Mouse (Mus musculus): ENCODE data around the gene Pten. TPM values are rescaled to one million over a fixed set of nuclear protein-coding genes. Genes with fewer than 3 reads are reported as not detected.
"Not testable (repeated sequence)": the region's sequence is repeated elsewhere in the genome, so short reads cannot be mapped to it uniquely, and the experiment has no call there.

Gene Pten
- polyA plus RNA-seq, 1 experiment from 2014 or later = 10.9 TPM

DNA sequence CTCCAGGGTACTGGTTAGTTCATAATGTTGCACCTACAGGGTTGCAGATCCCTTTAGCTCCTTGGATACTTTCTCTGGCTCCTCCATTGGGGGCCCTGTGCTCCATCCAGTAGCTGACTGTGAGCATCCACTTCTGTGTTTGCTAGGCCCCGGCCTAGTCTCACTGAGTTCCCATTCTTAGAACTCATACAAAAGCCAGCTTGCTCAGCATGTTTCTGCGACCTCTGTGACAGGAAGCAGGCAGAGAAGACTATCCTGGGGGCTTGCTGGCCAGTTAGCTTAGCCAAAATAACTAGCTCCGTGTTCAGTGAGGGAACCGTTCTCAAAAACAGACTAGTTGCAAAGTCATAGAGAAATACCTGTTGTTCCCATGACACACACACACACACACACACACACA lies 30.1 kb downstream of the Pten start:
- H3K9me3 ChIP-seq (replicated peaks); ATAC-seq; H3K4me2 ChIP-seq; H3K36me3 ChIP-seq (ENCODE audit: poor library complexity, severe bottlenecking); H3K27me3 ChIP-seq; H3K27ac ChIP-seq; H3K4me3 ChIP-seq; H3K9ac ChIP-seq: not testable (repeated sequence)
- 44% methylated on average over 4 of the region's 4 CpGs for WGBS
- H3K4me1 ChIP-seq = peaks cover 26% of the 10 kb centered on the region

DNA sequence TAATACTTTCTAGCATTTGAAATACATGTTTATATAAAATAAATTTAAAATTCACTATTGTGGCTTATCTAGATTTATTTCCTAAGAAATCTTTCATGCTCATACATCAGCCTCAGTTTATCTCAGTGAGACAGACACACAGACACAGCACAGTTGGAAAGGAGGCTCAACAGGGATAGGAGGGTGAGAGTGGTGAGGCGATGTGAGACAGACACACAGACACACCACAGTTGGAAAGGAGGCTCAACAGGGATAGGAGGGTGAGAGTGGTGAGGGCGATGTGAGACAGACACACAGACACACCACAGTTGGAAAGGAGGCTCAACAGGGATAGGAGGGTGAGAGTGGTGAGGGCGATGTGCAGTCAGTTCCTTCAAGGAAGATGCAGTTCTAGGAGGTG lies 30.7 kb downstream of the Pten start:
- H3K9ac ChIP-seq; H3K27me3 ChIP-seq; H3K9me3 ChIP-seq (replicated peaks); H3K4me2 ChIP-seq; ATAC-seq; H3K27ac ChIP-seq; H3K36me3 ChIP-seq (ENCODE audit: poor library complexity, severe bottlenecking); H3K4me3 ChIP-seq: not testable (repeated sequence)
- H3K4me1 ChIP-seq = peaks cover 30% of the 10 kb centered on the region
- 88% methylated on average over 3 of the region's 3 CpGs for WGBS

DNA sequence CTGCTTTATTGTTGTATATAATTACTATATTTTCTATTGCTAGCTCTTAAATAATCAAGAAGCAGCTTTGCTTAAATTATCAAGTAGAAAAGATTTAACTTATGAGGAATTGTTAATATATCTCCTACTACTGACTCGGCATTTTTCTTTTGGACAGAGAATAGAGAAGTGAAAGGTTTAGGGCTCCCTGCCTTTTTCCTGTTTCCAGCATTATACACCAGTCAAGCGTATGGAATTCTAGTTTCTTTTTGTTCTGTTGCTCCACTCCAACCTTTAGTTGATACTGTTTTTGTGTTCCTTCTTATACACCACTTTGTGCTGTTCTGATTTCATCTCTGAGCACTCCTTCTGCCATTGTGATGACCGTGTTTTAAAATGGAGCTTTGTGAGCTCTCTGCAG lies 32.2 kb downstream of the Pten start:
- peaks cover 35% of the 10 kb centered on the region for H3K4me1 ChIP-seq
- H3K9ac ChIP-seq = no peak overlapping the region
- no peaks in the 10 kb centered on the region for H3K36me3 ChIP-seq (ENCODE audit: poor library complexity, severe bottlenecking)
- H3K4me3 ChIP-seq = no peak overlapping the region
- no peak overlapping the region for H3K27ac ChIP-seq
- H3K9me3 ChIP-seq (replicated peaks) = no peaks in the 10 kb centered on the region
- no peak for ATAC-seq
- WGBS = 6% methylated on average over 3 of the region's 3 CpGs
- no peak overlapping the region for H3K4me2 ChIP-seq
- no peaks in the 10 kb centered on the region for H3K27me3 ChIP-seq

DNA sequence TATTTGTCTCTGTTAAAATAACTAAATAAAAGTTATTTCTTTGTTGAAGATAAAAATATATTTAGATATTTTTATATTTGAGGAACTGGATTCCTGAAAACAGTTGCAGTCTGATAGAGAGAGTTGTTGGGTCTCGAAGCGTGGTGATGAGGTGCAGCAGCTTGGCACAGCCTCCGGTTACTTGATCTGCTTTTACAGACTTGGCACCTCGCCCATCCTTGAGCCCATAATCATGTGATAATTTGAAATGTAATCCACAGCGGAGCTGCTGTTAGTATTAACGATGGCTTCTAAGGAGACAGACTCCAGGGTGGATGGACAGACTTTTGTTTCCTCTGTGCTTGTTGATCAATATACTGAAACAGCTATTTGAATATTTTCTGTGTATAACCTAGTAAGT lies 35.3 kb downstream of the Pten start:
- 10% methylated on average over 6 of the region's 6 CpGs for WGBS
- peaks cover 35% of the 10 kb centered on the region for H3K4me1 ChIP-seq

DNA sequence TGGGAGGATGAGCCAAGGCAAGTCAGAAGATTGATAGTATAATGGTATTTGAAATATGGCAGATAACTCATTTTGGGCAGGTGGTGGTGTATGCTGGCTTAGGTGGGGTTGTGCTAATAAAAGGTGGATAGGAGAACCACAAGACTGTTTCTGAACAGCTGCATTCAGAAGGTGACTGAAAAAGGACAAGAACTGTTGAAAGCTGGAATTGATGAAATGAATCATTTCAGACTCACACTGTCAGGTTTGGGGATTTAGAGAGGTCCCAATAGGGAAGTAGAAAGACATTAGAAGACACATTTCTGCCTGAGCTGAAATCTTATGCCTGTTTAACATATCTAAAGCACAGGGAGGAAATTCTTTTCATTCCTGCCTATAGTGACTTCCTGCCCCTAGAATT lies 36.6 kb downstream of the Pten start:
- no peak overlapping the region for H3K4me2 ChIP-seq
- H3K9me3 ChIP-seq (replicated peaks) = no peaks in the 10 kb centered on the region
- ATAC-seq = no peak
- H3K9ac ChIP-seq = no peak overlapping the region
- H3K4me3 ChIP-seq = no peak overlapping the region
- no peaks in the 10 kb centered on the region for H3K27me3 ChIP-seq
- H3K4me1 ChIP-seq = peaks cover 29% of the 10 kb centered on the region
- H3K27ac ChIP-seq = no peak overlapping the region
- no peaks in the 10 kb centered on the region for H3K36me3 ChIP-seq (ENCODE audit: poor library complexity, severe bottlenecking)

More for the DNA sequence above, 35.3 kb downstream of the Pten start:
- H3K27ac ChIP-seq = no peak overlapping the region
- no peak overlapping the region for H3K4me3 ChIP-seq
- H3K27me3 ChIP-seq = no peaks in the 10 kb centered on the region
- H3K9me3 ChIP-seq (replicated peaks) = no peaks in the 10 kb centered on the region
- no peak overlapping the region for H3K9ac ChIP-seq
- H3K36me3 ChIP-seq (ENCODE audit: poor library complexity, severe bottlenecking) = no peaks in the 10 kb centered on the region
- peak; percentile 88 for ATAC-seq
- H3K4me2 ChIP-seq = no peak overlapping the region

DNA sequence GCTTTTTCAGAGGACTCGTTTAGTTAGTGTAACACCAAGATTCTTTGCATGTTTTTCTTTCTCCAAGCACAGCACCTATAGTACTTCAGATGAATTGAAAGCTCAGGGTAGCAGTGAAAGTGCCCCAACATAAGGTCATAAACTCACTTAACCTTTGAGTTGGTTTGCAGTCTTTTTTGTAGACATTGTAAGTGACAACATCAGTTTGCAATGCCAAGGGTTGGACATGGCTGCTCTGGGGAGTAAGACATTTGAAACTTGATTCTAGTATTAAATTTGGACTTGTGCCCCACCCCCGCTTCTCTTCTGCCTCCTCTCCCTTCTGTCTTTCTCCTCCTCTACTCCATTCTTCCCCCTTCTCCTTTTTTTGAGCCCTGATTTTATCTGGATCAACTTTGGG lies 43.3 kb downstream of the Pten start:
- 68% methylated on average over 2 of the region's 2 CpGs for WGBS
- no peak for ATAC-seq
- H3K9ac ChIP-seq = no peak overlapping the region

DNA sequence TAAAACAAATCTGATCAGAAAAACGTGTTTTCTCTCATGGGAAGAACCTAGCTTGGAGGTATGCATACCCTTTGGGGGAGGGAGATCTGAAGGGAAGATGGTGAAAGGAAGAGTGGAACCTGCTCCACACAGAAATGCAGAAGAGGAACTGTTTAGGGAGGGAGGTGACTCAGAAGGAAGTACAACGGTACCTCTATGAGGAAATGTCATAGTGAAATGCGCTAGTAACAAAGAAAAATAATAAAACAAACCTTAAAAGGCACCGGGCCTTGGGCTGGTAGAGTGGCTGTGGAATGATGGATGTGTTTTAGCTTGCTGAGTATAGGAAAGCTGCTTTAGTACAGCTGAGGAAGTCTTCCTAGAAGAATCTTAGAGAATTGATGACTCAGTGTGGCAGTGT lies 47.4 kb downstream of the Pten start:
- no peak for ATAC-seq
- H3K9me3 ChIP-seq (replicated peaks) = no peaks in the 10 kb centered on the region
- H3K27me3 ChIP-seq = no peaks in the 10 kb centered on the region
- no peak overlapping the region for H3K27ac ChIP-seq
- no peak overlapping the region for H3K4me3 ChIP-seq
- peaks cover 14% of the 10 kb centered on the region for H3K36me3 ChIP-seq (ENCODE audit: poor library complexity, severe bottlenecking)
- no peak overlapping the region for H3K9ac ChIP-seq
- H3K4me1 ChIP-seq = no peaks in the 10 kb centered on the region
- WGBS = 86% methylated on average over 4 of the region's 4 CpGs
- H3K4me2 ChIP-seq = no peak overlapping the region

More for the DNA sequence above, 43.3 kb downstream of the Pten start:
- Histone ChIP-seq H3K36me3 (ENCODE audit: poor library complexity, severe bottlenecking) (peaks cover 14% of the 10 kb centered on the region), H3K4me1 (no peaks in the 10 kb centered on the region), H3K4me2 (no peak overlapping the region), H3K27me3 (no peaks in the 10 kb centered on the region), H3K27ac (no peak overlapping the region), H3K4me3 (no peak overlapping the region), H3K9me3 (replicated peaks) (no peaks in the 10 kb centered on the region)

DNA sequence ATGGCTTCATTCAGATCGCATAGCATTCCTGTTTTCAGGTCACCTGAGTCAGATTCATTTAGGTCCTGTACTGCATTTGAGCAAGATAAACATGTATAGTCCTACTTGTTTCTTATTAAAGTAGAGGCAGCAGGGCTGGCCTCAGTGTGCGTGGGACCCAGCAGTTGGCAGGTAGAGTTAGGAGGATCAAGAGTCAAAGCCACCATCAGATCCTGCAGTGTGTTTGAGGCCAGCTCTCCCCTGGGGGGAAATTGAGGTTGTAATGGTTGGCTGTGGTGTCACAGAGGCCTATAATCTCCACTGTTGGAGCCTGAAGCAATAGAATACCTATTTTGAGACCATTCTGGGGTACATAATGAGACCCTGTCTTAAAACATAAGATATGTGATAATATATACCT lies 50.3 kb downstream of the Pten start:
- Histone ChIP-seq H3K9ac (no peak overlapping the region), H3K27me3 (no peaks in the 10 kb centered on the region), H3K4me1 (no peaks in the 10 kb centered on the region), H3K27ac (no peak overlapping the region), H3K4me3 (no peak overlapping the region), H3K9me3 (replicated peaks) (no peaks in the 10 kb centered on the region), H3K36me3 (ENCODE audit: poor library complexity, severe bottlenecking) (no peaks in the 10 kb centered on the region), H3K4me2 (no peak overlapping the region)
- no peak for ATAC-seq
- 93% methylated on average over 2 of the region's 2 CpGs for WGBS

DNA sequence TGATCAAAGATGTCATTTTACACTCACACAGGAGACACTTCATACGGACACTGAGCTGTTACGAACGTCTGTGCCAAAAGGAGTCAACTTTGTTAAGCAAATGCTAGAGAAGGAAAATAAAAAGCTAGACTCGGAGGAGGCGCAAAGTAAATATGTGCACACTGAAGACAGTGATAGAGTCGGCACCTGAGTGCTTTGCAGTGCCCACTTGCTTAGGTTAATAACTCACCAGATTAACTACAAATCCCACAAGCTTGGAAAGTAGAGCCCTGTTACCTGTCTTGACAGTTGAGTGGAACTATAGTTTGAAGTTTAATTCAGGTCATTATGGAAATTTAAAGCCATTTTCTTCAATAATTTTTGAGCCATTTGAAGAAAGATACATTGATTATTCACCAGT lies 51.4 kb downstream of the Pten start:
- H3K9me3 ChIP-seq (replicated peaks) = no peaks in the 10 kb centered on the region
- no peak overlapping the region for H3K4me2 ChIP-seq
- ATAC-seq = no peak
- 88% methylated on average over 6 of the region's 6 CpGs for WGBS
- H3K36me3 ChIP-seq (ENCODE audit: poor library complexity, severe bottlenecking) = no peaks in the 10 kb centered on the region
- H3K4me3 ChIP-seq = no peak overlapping the region
- no peak overlapping the region for H3K27ac ChIP-seq
- no peak overlapping the region for H3K9ac ChIP-seq
- no peaks in the 10 kb centered on the region for H3K27me3 ChIP-seq
- no peaks in the 10 kb centered on the region for H3K4me1 ChIP-seq

DNA sequence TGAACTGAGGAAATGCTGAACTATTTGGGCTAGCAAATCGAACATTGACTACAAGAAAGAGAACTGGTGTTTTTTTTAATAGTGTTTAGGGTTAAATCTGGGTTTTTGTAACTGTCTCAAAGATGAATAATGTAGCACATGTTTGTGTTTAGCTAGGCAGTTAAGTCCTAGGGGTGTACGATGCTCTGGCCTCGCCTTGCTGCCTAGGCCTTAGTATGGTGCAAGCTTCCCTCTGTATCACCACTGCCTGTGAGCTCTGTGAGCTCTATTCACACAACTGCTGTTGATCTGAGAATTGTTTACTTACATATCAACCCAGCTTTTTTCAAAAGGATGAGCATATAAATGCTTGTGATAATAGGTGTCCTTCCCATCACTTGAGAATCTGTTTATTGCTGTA lies 51.8 kb downstream of the Pten start:
- WGBS = 92% methylated on average over 3 of the region's 3 CpGs
- no peak for ATAC-seq

DNA sequence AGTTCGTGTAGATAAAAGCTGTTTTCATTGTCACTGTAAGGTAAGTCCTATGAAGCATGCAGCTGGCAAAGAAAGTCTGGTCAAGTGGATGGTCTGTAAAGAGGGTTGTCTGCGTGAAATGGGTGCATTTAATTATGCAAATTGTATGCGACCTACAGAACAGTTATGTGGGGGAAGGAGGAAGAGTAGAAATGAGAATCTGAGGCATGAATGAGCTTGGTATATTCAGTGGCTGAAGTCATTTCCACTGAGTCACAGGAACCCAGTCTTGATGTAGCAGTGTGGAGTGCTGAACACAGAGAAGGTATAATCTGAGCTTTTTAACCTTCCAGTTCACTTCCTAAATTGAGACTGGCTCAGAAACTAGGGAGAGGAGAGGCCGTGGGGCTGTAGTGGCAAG lies 61.5 kb downstream of the Pten start:
- H3K9me3 ChIP-seq (replicated peaks) = no peaks in the 10 kb centered on the region
- no peak overlapping the region for H3K27ac ChIP-seq
- H3K36me3 ChIP-seq (ENCODE audit: poor library complexity, severe bottlenecking) = peaks cover 24% of the 10 kb centered on the region
- WGBS = 53% methylated on average over 4 of the region's 4 CpGs
- H3K4me2 ChIP-seq = no peak overlapping the region
- no peak overlapping the region for H3K4me3 ChIP-seq
- no peak overlapping the region for H3K9ac ChIP-seq
- peaks cover 4% of the 10 kb centered on the region; the same call in 1 of the 2 replicates for H3K4me1 ChIP-seq
- H3K27me3 ChIP-seq = no peaks in the 10 kb centered on the region
- 0 out of 2 replicates have a peak, but pooled peaks have one; percentile 38 for ATAC-seq

More for the DNA sequence above, 51.8 kb downstream of the Pten start:
- no peaks in the 10 kb centered on the region for H3K27me3 ChIP-seq
- H3K4me2 ChIP-seq = no peak overlapping the region
- H3K27ac ChIP-seq = no peak overlapping the region
- H3K4me3 ChIP-seq = no peak overlapping the region
- no peak overlapping the region for H3K9ac ChIP-seq
- no peaks in the 10 kb centered on the region for H3K4me1 ChIP-seq
- no peaks in the 10 kb centered on the region for H3K9me3 ChIP-seq (replicated peaks)
- no peaks in the 10 kb centered on the region for H3K36me3 ChIP-seq (ENCODE audit: poor library complexity, severe bottlenecking)

DNA sequence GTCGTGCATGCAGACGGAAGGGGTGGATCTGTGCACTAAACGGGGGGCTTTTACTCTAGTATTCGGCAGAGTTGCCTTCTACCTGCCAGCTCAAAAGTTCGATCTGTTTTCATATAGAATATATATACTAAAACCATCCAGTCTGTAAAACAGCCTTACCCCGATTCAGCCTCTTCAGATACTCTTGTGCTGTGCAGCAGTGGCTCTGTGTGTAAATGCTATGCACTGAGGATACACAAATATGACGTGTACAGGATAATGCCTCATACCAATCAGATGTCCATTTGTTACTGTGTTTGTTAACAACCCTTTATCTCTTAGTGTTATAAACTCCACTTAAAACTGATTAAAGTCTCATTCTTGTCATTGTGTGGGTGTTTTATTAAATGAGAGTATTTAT lies 65.7 kb downstream of the Pten start:
- not testable (repeated sequence) for H3K4me1 ChIP-seq; H3K27me3 ChIP-seq; H3K4me3 ChIP-seq; H3K9me3 ChIP-seq (replicated peaks); ATAC-seq; H3K27ac ChIP-seq; H3K9ac ChIP-seq; H3K4me2 ChIP-seq
- peaks cover 14% of the 10 kb centered on the region for H3K36me3 ChIP-seq (ENCODE audit: poor library complexity, severe bottlenecking)
- no CpG with 5 or more reads among the region's 7 CpGs for WGBS

DNA sequence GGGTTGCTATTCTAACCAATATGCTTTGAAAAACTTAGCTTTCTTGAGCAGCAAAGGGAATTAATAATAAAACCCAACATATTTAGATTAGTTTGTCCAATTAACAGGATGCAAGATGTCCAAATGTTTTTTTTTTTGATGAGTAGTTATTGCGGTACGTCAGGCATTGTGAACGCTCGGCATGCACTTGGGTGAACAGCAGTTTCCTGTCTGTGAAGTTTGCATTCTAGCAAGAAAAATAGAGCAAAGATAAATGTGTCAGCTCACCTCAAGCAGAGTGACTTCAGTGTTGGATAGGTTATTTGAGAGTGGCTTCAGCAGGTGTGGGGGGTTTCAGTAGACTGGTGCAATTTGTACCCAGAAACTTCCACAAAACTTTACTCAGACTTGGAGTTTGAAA lies 69.3 kb downstream of the Pten start:
- H3K36me3 ChIP-seq (ENCODE audit: poor library complexity, severe bottlenecking) = no peaks in the 10 kb centered on the region
- H3K27me3 ChIP-seq = no peaks in the 10 kb centered on the region
- ATAC-seq = no peak
- H3K4me3 ChIP-seq = no peak overlapping the region
- H3K9ac ChIP-seq = no peak overlapping the region
- H3K4me2 ChIP-seq = no peak overlapping the region
- no peak overlapping the region for H3K27ac ChIP-seq
- H3K4me1 ChIP-seq = no peaks in the 10 kb centered on the region
- no peaks in the 10 kb centered on the region for H3K9me3 ChIP-seq (replicated peaks)
- 94% methylated on average over 4 of the region's 4 CpGs for WGBS

Data from forebrain, embryonic 13.5 days (tissue).